Mouse (Mus musculus): ENCODE data around the gene Slc35f3.

- TF ChIP-seq CTCF (conservative IDR thresholded peaks at IDR 0.05; ENCODE audit: insufficient read depth, insufficient read length, low read depth, low read length): no peak
- no peak for TF ChIP-seq POLR2A (IDR thresholded peaks at IDR 0.05; ENCODE audit: low read depth, low read length)
These were observed 83.9 kb downstream of the Slc35f3 start for GRCm38 (mm10) chr8:126382216-126382615.
